Mouse (Mus musculus) right cerebral cortex, postnatal 10 days (tissue): Measurements from ENCODE around the gene Edn2.

ENCODE experiments used
- DNase-seq, 2 experiments: peaks; one replicate each; pipeline ENCODE4 v3.0.0; 2021; ENCODE audit warnings: low spot score in 2 of 2

Gene Edn2

DNA sequence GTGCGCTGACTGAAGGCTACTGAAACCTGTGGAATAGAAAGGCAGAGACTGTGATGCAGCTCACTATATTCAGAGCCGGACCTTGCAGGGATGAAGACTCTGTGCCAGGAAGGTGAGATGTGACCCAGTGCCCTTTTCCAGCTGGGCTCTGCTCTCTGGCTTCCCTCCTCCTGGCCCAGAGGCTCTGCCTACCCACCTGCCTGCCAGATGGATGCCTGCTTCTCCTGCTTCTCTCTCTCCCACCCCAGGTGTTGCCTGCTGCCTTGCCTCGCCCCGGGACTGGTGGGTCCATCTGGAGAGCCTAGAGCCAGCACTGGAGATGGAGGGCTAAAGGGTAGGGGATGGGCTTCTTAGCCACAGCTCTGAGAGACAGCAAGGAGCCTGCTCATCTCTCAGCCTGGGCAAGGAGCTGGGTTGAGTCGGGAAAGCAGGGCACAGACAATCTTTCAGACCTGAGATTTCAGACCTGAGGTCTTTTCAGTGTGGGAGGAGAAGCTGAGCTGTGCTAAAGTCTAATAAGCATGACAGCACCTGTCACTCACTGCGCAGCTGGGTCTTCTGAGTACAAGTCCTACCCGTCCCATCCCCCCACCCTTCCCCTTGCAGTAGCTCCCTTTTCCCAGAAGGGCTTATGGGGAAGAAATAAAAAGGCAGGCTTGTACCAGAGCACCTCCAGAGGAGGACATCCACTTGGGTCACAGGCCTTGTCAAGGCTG lies 39.7 kb downstream of the Edn2 start:
- no peak for DNase-seq

GRCm38 (mm10) chr4:120204357-120204942 lies 43.4 kb downstream of the Edn2 start:
- no peak for DNase-seq

DNA sequence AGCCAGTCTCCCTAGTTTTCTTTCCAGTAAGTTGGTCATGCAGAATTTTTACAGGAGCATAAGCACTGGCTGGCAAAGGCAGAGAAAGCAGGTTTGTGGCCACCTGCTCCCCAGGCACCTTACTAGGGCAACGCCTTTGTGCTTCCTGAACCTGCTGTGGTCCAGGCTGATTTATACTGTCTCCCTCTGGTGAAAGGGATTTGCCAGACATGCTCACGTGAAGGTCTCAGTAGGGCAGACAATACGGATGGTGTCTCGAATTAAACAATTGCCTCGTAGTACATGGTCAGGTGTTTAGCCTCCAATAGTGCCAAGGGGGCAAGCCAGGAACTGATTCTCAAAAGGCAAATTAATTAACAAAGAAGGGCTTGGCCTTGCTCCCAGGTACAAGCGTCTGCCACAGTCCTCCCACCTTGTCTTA lies 45.5 kb downstream of the Edn2 start:
- DNase-seq = no peak

DNA sequence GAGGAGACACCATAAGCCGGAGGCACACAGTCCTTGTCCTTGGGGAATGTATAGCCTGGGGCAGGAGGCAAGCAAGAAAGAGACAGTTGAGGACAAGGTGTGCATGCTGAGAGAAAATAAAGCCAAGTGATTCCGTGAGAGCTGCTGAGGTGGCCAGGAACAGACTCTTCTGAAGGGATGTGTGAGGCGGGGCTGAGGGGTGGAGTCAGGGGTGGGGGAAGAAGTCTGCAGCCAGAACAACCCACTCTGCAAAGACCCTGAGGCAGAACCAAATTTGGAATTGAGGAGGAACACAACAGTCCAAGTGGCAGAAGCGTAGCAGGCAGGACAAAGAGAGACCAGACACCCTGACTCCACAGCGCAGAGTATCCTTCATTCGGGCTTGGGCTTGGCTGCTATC lies 51.1 kb downstream of the Edn2 start:
- no peak for DNase-seq

DNA sequence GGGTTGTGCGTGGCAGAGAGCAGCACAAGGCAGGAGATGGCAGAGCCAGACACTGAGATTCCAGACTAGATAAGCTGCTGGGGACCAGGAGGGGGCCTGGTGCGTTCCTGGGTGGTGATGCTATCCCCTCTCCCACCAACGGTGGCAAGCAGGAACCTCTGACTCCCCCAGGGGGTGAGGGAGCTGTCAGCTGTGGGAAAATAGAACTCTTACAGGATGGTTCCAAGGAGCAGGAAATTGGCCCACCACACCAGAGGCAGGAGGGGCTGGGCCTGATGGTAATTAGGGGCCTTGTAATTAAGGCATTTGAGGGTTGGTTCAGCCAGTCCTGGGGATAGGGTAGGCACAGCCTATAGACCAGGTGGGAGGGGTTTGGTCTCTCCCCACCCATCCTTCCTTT lies 51.8 kb downstream of the Edn2 start:
- no peak for DNase-seq

GRCm38 (mm10) chr4:120215915-120216591 lies 55.0 kb downstream of the Edn2 start:
- peak; percentile 54 to 73 for DNase-seq

GRCm38 (mm10) chr4:120216883-120217282 lies 55.9 kb downstream of the Edn2 start:
- DNase-seq = no peak
